8 mouse cellular contexts compared by ENCODE assay signal in genomic region chr13:48732168-48732841, GRCm38 (mm10).
DNase-seq lines count a peak whose midpoint lies in the region; ATAC-seq lines count a peak whose summit lies in the region.

No protein-coding gene starts in this region.

- WGBS in kidney, embryonic 14.5 days: 2% methylated on average over 29 of the region's 29 CpGs
- WGBS in stomach, embryonic 16.5 days: 6% methylated on average over 29 of the region's 29 CpGs

- no peak overlapping the region; the same call in 1 of the 2 replicates for H3K9ac ChIP-seq in kidney, embryonic 14.5 days (ENCODE audit: low read depth, low read length)
- H3K9ac ChIP-seq in stomach, embryonic 16.5 days (ENCODE audit: low read length): no peak overlapping the region

- no peak overlapping the region for H3K27ac ChIP-seq in kidney, embryonic 14.5 days (ENCODE audit: low read depth, low read length)
- H3K27ac ChIP-seq in stomach, embryonic 16.5 days (ENCODE audit: low read length): no peak overlapping the region

- intact Hi-C loops in gastrocnemius, postnatal 14 days (cut with DNase I; ENCODE audit: low total_unique reads): loop anchor here (5.0 kb wide), 1 partner anchor 80 kb away; no protein-coding TSS in a partner anchor

- H3K9me3 ChIP-seq in kidney, embryonic 14.5 days (ENCODE audit: control insufficient read depth, low read length): no peaks in the 10 kb centered on the region
- H3K9me3 ChIP-seq in stomach, embryonic 16.5 days (replicated peaks; ENCODE audit: control insufficient read depth, low read length): no peaks in the 10 kb centered on the region

- H3K4me2 ChIP-seq in kidney, embryonic 14.5 days (replicated peaks; ENCODE audit: low read depth, low read length): peak overlapping the region; percentile 24; the same call in 1 of the 2 replicates
- H3K4me2 ChIP-seq in stomach, embryonic 16.5 days (ENCODE audit: low read depth, low read length): peak overlapping the region; percentile 61

- H3K4me1 ChIP-seq in kidney, embryonic 14.5 days (ENCODE audit: control insufficient read depth, insufficient read depth, low read length): peaks cover 12% of the 10 kb centered on the region; the same call in 1 of the 2 replicates
- H3K4me1 ChIP-seq in stomach, embryonic 16.5 days (ENCODE audit: control insufficient read depth, insufficient read depth, low read length): peaks cover 37% of the 10 kb centered on the region

- DNase-seq in layer of hippocampus, postnatal 10 days (ENCODE audit: low spot score in 2 of 2): peak; percentile 21 to 29
- no peak for DNase-seq in layer of hippocampus, postnatal 14 days (ENCODE audit: low spot score in 2 of 2)
- DNase-seq in cerebellum, adult 8-10 months: peak; percentile 28
- peak; percentile 30 for DNase-seq in gastrocnemius, postnatal 14 days
- peak; percentile 35 for DNase-seq in lung, postnatal 10 days
- DNase-seq in layer of hippocampus, adult 11-12 months (ENCODE audit: low spot score): no peak

- ATAC-seq in kidney, embryonic 14.5 days (ENCODE audit: low FRiP score, low TSS enrichment): 0 out of 2 replicates have a peak, but pooled peaks have one; percentile 5
- no peak for ATAC-seq in stomach, embryonic 16.5 days (ENCODE audit: insufficient read depth, low FRiP score)

- 0 out of 2 replicates have a peak overlapping the region, but pooled peaks have one; percentile 18 for H3K4me3 ChIP-seq in kidney, embryonic 14.5 days (ENCODE audit: low read length)
- H3K4me3 ChIP-seq in stomach, embryonic 16.5 days (replicated peaks; ENCODE audit: low read length): peak overlapping the region; percentile 35

- peaks cover 55% of the 10 kb centered on the region for H3K27me3 ChIP-seq in kidney, embryonic 14.5 days (ENCODE audit: control insufficient read depth, insufficient read depth, low read length)
- peaks cover 16% of the 10 kb centered on the region for H3K27me3 ChIP-seq in stomach, embryonic 16.5 days (ENCODE audit: control insufficient read depth, insufficient read depth, low read length)

- H3K36me3 ChIP-seq in kidney, embryonic 14.5 days (ENCODE audit: control insufficient read depth, insufficient read depth, low read length): no peaks in the 10 kb centered on the region
- no peaks in the 10 kb centered on the region for H3K36me3 ChIP-seq in stomach, embryonic 16.5 days (ENCODE audit: control insufficient read depth, insufficient read depth, low read length)

Comparison
In these comparisons a context has a peak if more than half of its experiments do, and no peak if none do; other contexts are left out.
1. DNase-seq: peak in layer of hippocampus, postnatal 10 days (2 of 2), cerebellum, adult 8-10 months (single experiment), gastrocnemius, postnatal 14 days (single experiment) and lung, postnatal 10 days (single experiment); none in layer of hippocampus, postnatal 14 days (0 of 2) and layer of hippocampus, adult 11-12 months (single experiment).